Mouse (Mus musculus) large intestine, adult 2 months (tissue): Measurements from ENCODE around the gene Lmod2. TPM values are rescaled to one million over a fixed set of nuclear protein-coding genes. Genes with fewer than 3 reads are reported as not detected.

Source experiments
- DNase-seq: peaks from one replicate; pipeline ENCODE4 v3.0.0-alpha.2; 2012; ENCODE audit warnings: low read depth, low spot score
- WGBS: fragments of 180-500 bp; shearing (Covaris S2); methylation state at CpG from one replicate; pipeline ENCODE4 v1.1.7; 2018; 5-methylcytosine and 5-hydroxymethylcytosine counted together
- polyA plus RNA-seq: library from polyadenylated mRNA; depleted of rRNA; stranded (reverse); fragments of >200 nt; gene quantifications from 2 replicates; pipeline ENCODE4 v1.2.3, GENCODE M21; 2012; rRNA removed

Gene Lmod2
- polyA plus RNA-seq, 1 experiment, result not detected

- WGBS, result 74% methylated on average over 1 of the region's 1 CpGs
- DNase-seq, result no peak
Observed at GRCm38 (mm10) chr6:24628499-24628898, 30.9 kb downstream of the Lmod2 start.

GRCm38 (mm10) chr6:24632061-24632460, 34.5 kb downstream of the Lmod2 start:
- no peak for DNase-seq
- WGBS, result 37% methylated on average over 4 of the region's 4 CpGs

- 91% methylated on average over 3 of the region's 3 CpGs for WGBS
Observed at GRCm38 (mm10) chr6:24634065-24634464, 36.5 kb downstream of the Lmod2 start.

GRCm38 (mm10) chr6:24635814-24636213, 38.3 kb downstream of the Lmod2 start:
- DNase-seq, result no peak
- 81% methylated on average over 2 of the region's 2 CpGs for WGBS

More at GRCm38 (mm10) chr6:24634065-24634464, 36.5 kb downstream of the Lmod2 start:
- DNase-seq, result no peak

GRCm38 (mm10) chr6:24641286-24641685, 43.7 kb downstream of the Lmod2 start:
- 81% methylated on average over 4 of the region's 4 CpGs for WGBS
- no peak for DNase-seq

GRCm38 (mm10) chr6:24642161-24642560, 44.6 kb downstream of the Lmod2 start:
- 84% methylated on average over 2 of the region's 2 CpGs for WGBS
- no peak for DNase-seq

- WGBS, result 84% methylated on average over 3 of the region's 3 CpGs
- DNase-seq, result no peak
Observed at GRCm38 (mm10) chr6:24642960-24643359, 45.4 kb downstream of the Lmod2 start.

- WGBS, result 83% methylated on average over 6 of the region's 6 CpGs
- no peak for DNase-seq
Observed at GRCm38 (mm10) chr6:24645346-24646053, 47.9 kb downstream of the Lmod2 start.

GRCm38 (mm10) chr6:24647103-24647691, 49.6 kb downstream of the Lmod2 start:
- DNase-seq, result no peak
- WGBS, result 58% methylated on average over 4 of the region's 4 CpGs

- DNase-seq, result no peak
- 60% methylated on average over 4 of the region's 4 CpGs for WGBS
Observed at GRCm38 (mm10) chr6:24648403-24648802, 50.8 kb downstream of the Lmod2 start.

- no peak for DNase-seq
- 75% methylated on average over 3 of the region's 3 CpGs for WGBS
Observed at GRCm38 (mm10) chr6:24650719-24651118, 53.2 kb downstream of the Lmod2 start.

- DNase-seq, result no peak
- WGBS, result 47% methylated on average over 7 of the region's 7 CpGs
Observed at GRCm38 (mm10) chr6:24651538-24651937, 54.0 kb downstream of the Lmod2 start.

Other genes starting within 250 kb of the Lmod2 start
- gene Iqub, start 82.7 kb upstream of the Lmod2 start, polyA plus RNA-seq, result 0.02 and 0.04 TPM in 2 replicates
- 3.9 and 5.0 TPM in 2 replicates for gene Ndufa5, start 69.7 kb upstream of the Lmod2 start, polyA plus RNA-seq
- gene Asb15, start 69.6 kb upstream of the Lmod2 start, polyA plus RNA-seq, result not detected in 2 replicates
- gene Wasl, start 67.2 kb downstream of the Lmod2 start, polyA plus RNA-seq, result 16.9 and 45.3 TPM in 2 replicates
- not detected in 2 replicates for gene Hyal6, start 135.5 kb downstream of the Lmod2 start, polyA plus RNA-seq
- not detected in 2 replicates for gene Hyal4, start 150.6 kb downstream of the Lmod2 start, polyA plus RNA-seq
- not detected in 2 replicates for gene Spam1, start 193.4 kb downstream of the Lmod2 start, polyA plus RNA-seq